Mouse (Mus musculus): ENCODE data around the gene Ralgapa1. TPM values are rescaled to one million over a fixed set of nuclear protein-coding genes. Genes with fewer than 3 reads are reported as not detected.
A peak's percentile ranks its signal among the peaks of the same experiment; 100 is the strongest.

The Ralgapa1 gene
- total and polyA plus RNA-seq, 3 experiments = 14.1 to 111 (median 29.7) TPM

DNA sequence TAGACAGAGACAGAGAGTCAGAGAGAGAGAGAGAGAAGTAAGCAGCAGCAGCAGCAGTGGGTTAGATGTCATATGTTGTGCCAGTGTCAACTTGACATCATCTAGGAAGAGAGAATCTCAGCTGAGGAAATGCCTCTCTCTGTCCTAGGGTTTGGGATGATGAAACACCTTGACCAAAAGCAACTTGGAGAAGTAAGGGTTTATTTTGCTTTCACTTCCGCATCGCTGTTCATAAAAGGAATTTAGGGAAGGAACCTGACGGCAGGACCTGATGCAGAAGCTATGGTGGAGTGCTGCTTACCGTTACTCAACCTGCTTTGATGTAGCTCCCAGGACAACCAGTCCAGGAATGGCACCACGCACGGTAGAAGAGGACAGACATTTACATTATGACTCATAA lies 3.1 kb upstream of the Ralgapa1 start:
- no peak overlapping the region for H3K27ac ChIP-seq (ENCODE audit: control insufficient read depth, low read depth, low read length)
- peaks cover 13% of the 10 kb centered on the region for H3K79me2 ChIP-seq (ENCODE audit: control insufficient read depth, insufficient read depth, low read length, poor library complexity)
- H3K27me3 ChIP-seq (ENCODE audit: control insufficient read depth in 1 of 2, insufficient read depth in 2 of 2, low read length in 2 of 2) = no peaks in the 10 kb centered on the region
- DNase-seq (ENCODE audit: low read depth, low spot score) = no peak
- no peak overlapping the region for H3K4me3 ChIP-seq (ENCODE audit: control insufficient read depth in 1 of 2, insufficient read depth in 1 of 2, low read depth in 2 of 2, low read length in 2 of 2)
- no peak overlapping the region for H3K9ac ChIP-seq (ENCODE audit: control insufficient read depth, low read depth, low read length, poor library complexity, severe bottlenecking)
- TF ChIP-seq TBP (IDR thresholded peaks at IDR 0.05; ENCODE audit: low read depth, low read length) = no peak
- no peak for TF ChIP-seq ETS1 (IDR thresholded peaks at IDR 0.05; ENCODE audit: low read depth, low read length)
- TF ChIP-seq ZNF384 (IDR thresholded peaks at IDR 0.05; ENCODE audit: low read depth, low read length) = no peak
- TF ChIP-seq KAT2A (conservative IDR thresholded peaks at IDR 0.05; ENCODE audit: low read depth, low read length) = no peak
- no peak for TF ChIP-seq SMC3 (IDR thresholded peaks at IDR 0.05; ENCODE audit: low read depth, low read length)
- TF ChIP-seq HCFC1 (IDR thresholded peaks at IDR 0.05; ENCODE audit: low read depth, low read length) = no peak
- TF ChIP-seq NELFE (IDR thresholded peaks at IDR 0.05; ENCODE audit: low read depth, low read length) = no peak
- TF ChIP-seq POLR2AphosphoS5 (IDR thresholded peaks at IDR 0.05; ENCODE audit: borderline replicate concordance, low read depth, low read length) = no peak
- no peak for TF ChIP-seq CHD2 (IDR thresholded peaks at IDR 0.05; ENCODE audit: low read length)
- no peak for TF ChIP-seq MAFK (IDR thresholded peaks at IDR 0.05; ENCODE audit: borderline replicate concordance, low read depth, low read length)
- no peak for TF ChIP-seq MAX (IDR thresholded peaks at IDR 0.05; ENCODE audit: low read length)
- TF ChIP-seq POLR2AphosphoS2 (IDR thresholded peaks at IDR 0.05; ENCODE audit: low read length) = no peak
- TF ChIP-seq GATA1 (IDR thresholded peaks at IDR 0.05; ENCODE audit: low read depth, low read length) = no peak
- no peak for TF ChIP-seq ELF1 (IDR thresholded peaks at IDR 0.05; ENCODE audit: low read depth, low read length)
- TF ChIP-seq JUND (IDR thresholded peaks at IDR 0.05; ENCODE audit: low read depth, low read length) = no peak
- no peak for TF ChIP-seq BHLHE40 (IDR thresholded peaks at IDR 0.05; ENCODE audit: borderline replicate concordance, low read depth, low read length)
- TF ChIP-seq CHD1 (IDR thresholded peaks at IDR 0.05; ENCODE audit: low read depth, low read length) = no peak
- TF ChIP-seq USF2 (IDR thresholded peaks at IDR 0.05; ENCODE audit: borderline replicate concordance in 1 of 2, insufficient read depth in 1 of 2, low read depth in 1 of 2, low read length in 2 of 2) = no peak
- no peak for TF ChIP-seq UBTF (IDR thresholded peaks at IDR 0.05; ENCODE audit: borderline replicate concordance, insufficient read depth, low read depth, low read length)
- peaks cover 0 to 8% of the 10 kb centered on the region in 2 experiments; a peak in 2 of 4 replicates for H3K36me3 ChIP-seq (ENCODE audit: control insufficient read depth in 1 of 2, insufficient read depth in 2 of 2, low read length in 2 of 2)
- no peaks in the 10 kb centered on the region for H3K9me3 ChIP-seq (replicated peaks; ENCODE audit: insufficient read depth, low read length)
- peaks cover 2 to 3% of the 10 kb centered on the region in 2 experiments; a peak in 3 of 4 replicates for H3K4me1 ChIP-seq (ENCODE audit: control insufficient read depth in 1 of 2, insufficient read depth in 2 of 2, low read length in 2 of 2)

DNA sequence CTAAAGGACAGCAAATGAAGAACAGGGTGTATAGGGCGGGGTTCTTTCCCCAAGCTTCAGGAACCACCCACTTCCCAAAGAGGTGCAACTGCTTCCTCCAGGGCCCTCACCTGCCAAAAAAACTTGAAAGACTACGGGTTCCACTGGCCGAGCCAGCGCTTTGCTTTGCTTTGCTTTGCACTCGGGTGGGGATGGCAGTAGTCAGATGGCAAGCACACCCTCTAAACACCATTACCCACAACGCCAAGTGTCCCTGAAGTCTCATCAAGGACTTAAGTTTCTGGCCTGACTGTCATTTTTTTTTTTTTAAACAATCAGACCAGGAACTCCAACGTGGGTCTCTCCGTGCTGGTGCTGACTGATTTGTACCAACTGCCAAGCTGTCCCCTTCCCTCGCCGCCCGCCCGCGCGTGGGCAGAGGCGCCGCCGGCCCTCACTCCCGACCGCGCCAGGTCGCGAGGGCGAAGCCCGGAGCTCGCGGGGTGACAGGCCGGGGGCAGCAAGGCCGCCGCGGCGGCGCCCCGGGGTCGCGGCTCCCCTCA lies 777 bp downstream of the Ralgapa1 start:
- Histone ChIP-seq H3K4me1 (ENCODE audit: control insufficient read depth in 1 of 2, insufficient read depth in 2 of 2, low read length in 2 of 2) (peaks cover 2 to 5% of the 10 kb centered on the region in 2 experiments), H3K27ac (ENCODE audit: control insufficient read depth, low read depth, low read length) (peak overlapping the region; percentile 65), H3K9me3 (replicated peaks; ENCODE audit: insufficient read depth, low read length) (no peaks in the 10 kb centered on the region), H3K36me3 (ENCODE audit: control insufficient read depth in 1 of 2, insufficient read depth in 2 of 2, low read length in 2 of 2) (peaks cover 0 to 18% of the 10 kb centered on the region in 2 experiments; a peak in 2 of 4 replicates), H3K9ac (ENCODE audit: control insufficient read depth, low read depth, low read length, poor library complexity, severe bottlenecking) (peak overlapping the region; percentile 92), H3K4me3 (ENCODE audit: control insufficient read depth in 1 of 2, insufficient read depth in 1 of 2, low read depth in 2 of 2, low read length in 2 of 2) (peak overlapping the region; percentile 84 to 87), H3K79me2 (ENCODE audit: control insufficient read depth, insufficient read depth, low read length, poor library complexity) (peaks cover 30% of the 10 kb centered on the region), H3K27me3 (ENCODE audit: control insufficient read depth in 1 of 2, insufficient read depth in 2 of 2, low read length in 2 of 2) (no peaks in the 10 kb centered on the region)
- peak; percentile 74 for DNase-seq (ENCODE audit: low read depth, low spot score)
- no peak for TF ChIP-seq CHD1 (IDR thresholded peaks at IDR 0.05; ENCODE audit: low read depth, low read length)
- TF ChIP-seq MYB (IDR thresholded peaks at IDR 0.05; ENCODE audit: low read depth, low read length) = no peak
- no peak for TF ChIP-seq CTCF (IDR thresholded peaks at IDR 0.05 in 2 of 3, conservative IDR thresholded peaks at IDR 0.05 in 1 of 3; ENCODE audit: control insufficient read depth in 1 of 3, insufficient read depth in 1 of 3, low read depth in 2 of 3, low read length in 3 of 3, poor library complexity in 1 of 3, severe bottlenecking in 1 of 3)
- no peak for TF ChIP-seq NRF1 (IDR thresholded peaks at IDR 0.05; ENCODE audit: insufficient read depth, low read depth, low read length, poor library complexity, severe bottlenecking)
- TF ChIP-seq ELF1 (IDR thresholded peaks at IDR 0.05; ENCODE audit: low read depth, low read length) = no peak
- TF ChIP-seq UBTF (IDR thresholded peaks at IDR 0.05; ENCODE audit: borderline replicate concordance, insufficient read depth, low read depth, low read length) = no peak
- no peak for TF ChIP-seq USF2 (IDR thresholded peaks at IDR 0.05; ENCODE audit: borderline replicate concordance in 1 of 2, insufficient read depth in 1 of 2, low read depth in 1 of 2, low read length in 2 of 2)
- TF ChIP-seq MXI1 (IDR thresholded peaks at IDR 0.05; ENCODE audit: low read depth, low read length) = peak; percentile 52; the same call in 1 of the 2 replicates
- no peak for TF ChIP-seq E2F4 (IDR thresholded peaks at IDR 0.05; ENCODE audit: borderline replicate concordance, low read depth, low read length)
- TF ChIP-seq ZNF384 (IDR thresholded peaks at IDR 0.05; ENCODE audit: low read depth, low read length) = peak; percentile 72
- no peak; the same call in 1 of the 2 replicates for TF ChIP-seq TCF12 (IDR thresholded peaks at IDR 0.05; ENCODE audit: low read depth, low read length)
- TF ChIP-seq CHD2 (IDR thresholded peaks at IDR 0.05; ENCODE audit: low read length) = no peak
- TF ChIP-seq TBP (IDR thresholded peaks at IDR 0.05; ENCODE audit: low read depth, low read length) = peak; percentile 65; the same call in 1 of the 2 replicates
- TF ChIP-seq KAT2A (conservative IDR thresholded peaks at IDR 0.05; ENCODE audit: low read depth, low read length) = no peak
- no peak for TF ChIP-seq POLR2AphosphoS5 (IDR thresholded peaks at IDR 0.05; ENCODE audit: borderline replicate concordance, low read depth, low read length)
- no peak for TF ChIP-seq ZKSCAN1 (IDR thresholded peaks at IDR 0.05; ENCODE audit: low read depth, low read length)
- no peak for TF ChIP-seq MAX (IDR thresholded peaks at IDR 0.05; ENCODE audit: low read length)
- no peak for TF ChIP-seq ETS1 (IDR thresholded peaks at IDR 0.05; ENCODE audit: low read depth, low read length)
- no peak for TF ChIP-seq TAL1 (IDR thresholded peaks at IDR 0.05; ENCODE audit: low read length)
- TF ChIP-seq MYC (IDR thresholded peaks at IDR 0.05; ENCODE audit: low read depth, low read length) = no peak
- peak; percentile 67 for TF ChIP-seq SIN3A (IDR thresholded peaks at IDR 0.05; ENCODE audit: low read length)
